Mouse (Mus musculus): ENCODE measurements around the gene Foxm1.

Gene Foxm1

GRCm38 (mm10) chr6:128362381-128363006, at the start of gene Foxm1, which contains the start of gene Rhno1:
Foxm1 (plus strand) TSS chr6:128362967.
Rhno1 (minus strand) TSS chr6:128362911.
- in situ Hi-C loops (cut with MboI; ENCODE audit: low sequenced_read_pairs): no loop called here

GRCm38 (mm10) chr6:128314796-128315195, 48.0 kb upstream of the Foxm1 start:
- in situ Hi-C loops (cut with MboI; ENCODE audit: low sequenced_read_pairs): loop anchor here (10.0 kb wide), 1 partner anchor 100 kb away; no protein-coding TSS in a partner anchor

GRCm38 (mm10) chr6:128315597-128315996, 47.2 kb upstream of the Foxm1 start:
- in situ Hi-C loops (cut with MboI; ENCODE audit: low sequenced_read_pairs): loop anchor here (10.0 kb wide), 1 partner anchor 99 kb away; no protein-coding TSS in a partner anchor

- in situ Hi-C loops (cut with MboI; ENCODE audit: low sequenced_read_pairs): loop anchor here (10.0 kb wide), 1 partner anchor 96 kb away; no protein-coding TSS in a partner anchor
These were observed 44.5 kb upstream of the Foxm1 start for GRCm38 (mm10) chr6:128318317-128318716.

DNA sequence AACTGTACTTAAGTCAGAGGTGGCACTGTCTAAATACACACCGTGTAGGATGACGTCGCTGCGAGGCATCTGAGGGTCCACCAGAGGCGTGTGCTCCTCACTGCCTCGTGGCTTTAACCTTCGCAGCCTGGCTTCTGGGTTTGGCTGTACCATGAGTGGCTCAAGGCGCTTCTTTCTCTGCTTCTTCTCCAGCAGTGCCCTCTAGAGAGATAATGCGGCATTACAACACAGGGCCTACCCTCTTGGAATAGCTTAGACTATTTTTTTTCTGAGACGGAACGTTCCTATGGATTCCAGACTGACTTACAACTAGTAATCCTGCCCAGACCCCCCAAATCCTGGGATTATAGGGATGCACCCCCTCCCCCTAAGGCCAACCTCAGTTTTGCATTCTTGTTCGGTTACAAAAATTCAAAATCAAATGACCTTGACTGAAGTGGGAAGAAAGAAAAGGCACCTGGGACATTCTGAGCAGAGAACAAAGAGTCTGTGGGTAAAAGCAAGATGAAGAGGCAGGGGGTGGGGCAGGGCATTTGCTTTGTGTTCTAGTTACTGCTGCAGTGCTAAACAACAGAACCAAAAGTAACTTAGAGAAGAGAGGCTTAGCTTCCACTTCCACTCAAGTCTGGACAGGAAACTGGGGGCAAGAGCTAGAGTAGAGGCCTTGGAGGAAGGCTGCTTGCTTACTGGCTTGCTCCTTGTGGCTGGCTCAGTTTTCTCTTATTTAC, 28.2 kb upstream of the Foxm1 start:
- in situ Hi-C loops (cut with MboI; ENCODE audit: low sequenced_read_pairs): no loop called here

- in situ Hi-C loops (cut with MboI; ENCODE audit: low sequenced_read_pairs): no loop called here
These were observed 25.3 kb upstream of the Foxm1 start for GRCm38 (mm10) chr6:128337467-128337866.

DNA sequence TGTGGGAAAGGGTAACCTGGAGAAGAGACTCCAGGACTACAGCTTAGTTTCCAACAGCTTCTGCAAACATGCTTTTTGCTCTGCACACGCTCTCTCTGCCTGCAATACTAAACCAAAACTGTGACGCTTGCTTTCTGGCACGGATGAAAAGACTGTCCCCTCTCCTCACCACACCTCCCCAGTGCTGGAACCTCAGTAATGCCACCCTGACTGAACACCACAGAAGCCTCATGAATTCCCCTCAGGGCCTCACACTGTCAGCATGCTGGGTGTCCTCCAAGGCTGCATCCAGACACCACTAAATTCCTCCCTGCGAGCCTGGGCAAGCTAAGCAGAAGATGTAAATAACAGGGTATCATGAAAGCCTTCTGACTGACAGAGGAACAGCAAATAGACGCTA, 23.9 kb upstream of the Foxm1 start:
- in situ Hi-C loops (cut with MboI; ENCODE audit: low sequenced_read_pairs): no loop called here

- in situ Hi-C loops (cut with MboI; ENCODE audit: low sequenced_read_pairs): no loop called here
These were observed 20.6 kb upstream of the Foxm1 start for GRCm38 (mm10) chr6:128341956-128342723.

DNA sequence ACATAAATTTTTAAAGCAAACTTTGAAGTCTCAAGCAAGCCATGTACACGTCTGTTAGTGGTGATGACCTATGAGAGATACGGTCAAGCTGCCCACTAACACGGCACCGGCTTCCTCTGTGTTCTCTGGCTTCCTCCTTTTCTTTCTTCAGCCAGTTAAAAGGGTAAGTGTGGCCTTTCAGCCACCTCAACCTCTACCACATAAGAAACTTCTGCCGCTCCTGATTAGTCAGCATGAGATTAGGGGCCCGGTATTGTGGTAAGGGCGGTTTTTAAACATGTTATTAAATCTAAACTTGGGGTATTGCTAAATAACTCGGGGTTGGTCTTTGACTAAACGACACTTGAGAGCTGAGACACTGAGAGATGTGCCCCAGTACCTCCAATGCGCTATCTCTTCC, 17.1 kb upstream of the Foxm1 start:
- in situ Hi-C loops (cut with MboI; ENCODE audit: low sequenced_read_pairs): no loop called here

DNA sequence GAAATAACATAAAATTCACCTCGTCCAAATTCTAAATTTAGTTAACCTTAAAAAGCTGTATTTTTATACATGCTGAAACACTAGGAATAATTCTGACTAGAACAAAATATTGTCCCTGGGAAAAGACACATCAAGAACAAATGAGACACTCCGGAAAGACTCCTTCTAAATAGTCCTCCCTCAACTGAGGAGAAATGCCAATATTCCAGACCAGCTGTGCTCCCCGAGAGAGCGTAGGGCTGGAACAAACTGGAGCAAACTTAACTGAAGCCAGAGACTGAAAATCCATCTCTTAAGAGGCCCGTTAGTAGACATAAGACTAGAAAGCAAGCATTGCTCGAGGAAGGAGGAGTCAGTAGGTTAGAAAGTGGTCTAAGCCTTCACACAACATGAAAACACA, 16.0 kb upstream of the Foxm1 start:
- in situ Hi-C loops (cut with MboI; ENCODE audit: low sequenced_read_pairs): no loop called here

- in situ Hi-C loops (cut with MboI; ENCODE audit: low sequenced_read_pairs): no loop called here
These were observed 13.1 kb upstream of the Foxm1 start for GRCm38 (mm10) chr6:128349711-128350110.

DNA sequence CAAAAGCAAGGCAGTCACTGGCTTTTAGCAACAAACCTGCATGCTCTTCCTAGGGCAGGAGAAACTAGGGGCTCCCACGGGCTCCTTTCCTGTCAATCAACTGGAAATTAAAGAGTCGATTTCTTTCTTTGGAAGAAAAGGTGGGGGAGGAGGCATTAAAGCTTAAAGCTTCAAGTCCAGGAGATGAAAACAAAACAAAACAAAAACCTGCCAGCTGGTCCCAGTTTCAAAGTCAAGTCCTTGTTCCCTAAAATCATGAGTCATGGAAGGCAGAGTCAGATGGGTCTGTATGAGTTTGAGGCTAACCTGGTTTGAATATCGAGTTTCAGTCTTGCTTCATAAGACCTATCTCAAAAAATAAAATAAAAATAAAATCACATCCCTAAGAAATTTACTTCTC, 8.6 kb upstream of the Foxm1 start:
- in situ Hi-C loops (cut with MboI; ENCODE audit: low sequenced_read_pairs): no loop called here

DNA sequence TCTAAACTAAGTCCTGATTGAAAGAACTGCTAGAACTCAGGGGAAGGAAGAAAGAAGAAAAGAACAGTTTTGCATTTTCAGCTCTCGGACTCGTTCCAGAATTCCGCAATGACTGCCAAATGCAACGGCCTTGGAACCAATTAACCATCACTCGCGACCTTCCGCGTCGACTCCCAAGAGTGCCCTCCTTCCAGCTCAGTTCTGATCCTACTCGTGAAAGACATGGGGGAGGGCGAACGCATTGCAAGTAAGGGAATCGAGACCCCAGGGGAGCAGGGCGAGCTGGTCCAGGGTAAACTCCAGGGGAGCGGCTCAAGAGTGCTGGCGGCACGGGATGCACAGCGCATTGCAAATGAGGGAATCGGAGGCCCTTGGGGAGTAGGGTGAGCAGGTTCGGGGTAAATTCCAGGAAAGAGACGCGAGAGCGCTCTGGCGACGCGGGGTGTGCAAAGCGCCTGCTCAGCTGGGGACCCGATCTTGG, 7.5 kb upstream of the Foxm1 start:
- in situ Hi-C loops (cut with MboI; ENCODE audit: low sequenced_read_pairs): no loop called here

DNA sequence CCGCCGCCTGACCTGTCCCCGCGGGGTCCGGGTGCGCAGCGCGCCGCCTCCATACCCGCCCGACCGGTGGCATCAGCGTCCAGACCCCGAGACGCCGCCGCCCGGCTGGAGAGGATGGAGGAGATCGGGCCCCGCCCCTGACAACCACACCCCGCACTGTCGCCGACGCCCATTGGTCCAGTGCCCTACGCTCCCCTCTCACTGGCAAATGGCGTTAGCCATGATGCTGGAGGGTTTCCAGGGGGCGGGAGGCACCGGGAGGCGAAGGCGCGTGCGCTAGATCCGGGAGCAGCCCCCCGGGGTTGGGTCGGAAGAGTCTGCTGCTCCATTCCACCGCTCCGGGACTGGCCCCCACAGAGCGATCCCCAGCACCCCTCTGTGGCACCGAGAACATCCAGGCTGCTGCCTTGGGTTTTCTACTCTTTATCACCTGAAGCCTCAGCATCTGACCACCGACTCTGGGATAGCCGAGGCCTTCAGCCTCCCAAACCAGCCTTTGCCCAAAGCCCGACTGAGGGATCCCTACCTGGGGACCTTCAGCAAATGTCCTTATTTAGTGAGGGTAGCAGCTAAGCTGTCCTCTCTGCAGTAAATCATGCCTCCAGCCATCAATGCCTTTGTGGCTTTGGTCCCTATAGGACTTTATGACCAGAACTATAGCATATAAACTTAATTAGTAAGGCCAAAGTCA, 6.9 kb upstream of the Foxm1 start, which contains the start of gene Tulp3:
Gene Tulp3, minus strand, starts transcription at position 126 of the 691 bp plus-strand sequence.
- in situ Hi-C loops (cut with MboI; ENCODE audit: low sequenced_read_pairs): no loop called here

- in situ Hi-C loops (cut with MboI; ENCODE audit: low sequenced_read_pairs): no loop called here
These were observed 3.8 kb upstream of the Foxm1 start for GRCm38 (mm10) chr6:128358999-128359398.

DNA sequence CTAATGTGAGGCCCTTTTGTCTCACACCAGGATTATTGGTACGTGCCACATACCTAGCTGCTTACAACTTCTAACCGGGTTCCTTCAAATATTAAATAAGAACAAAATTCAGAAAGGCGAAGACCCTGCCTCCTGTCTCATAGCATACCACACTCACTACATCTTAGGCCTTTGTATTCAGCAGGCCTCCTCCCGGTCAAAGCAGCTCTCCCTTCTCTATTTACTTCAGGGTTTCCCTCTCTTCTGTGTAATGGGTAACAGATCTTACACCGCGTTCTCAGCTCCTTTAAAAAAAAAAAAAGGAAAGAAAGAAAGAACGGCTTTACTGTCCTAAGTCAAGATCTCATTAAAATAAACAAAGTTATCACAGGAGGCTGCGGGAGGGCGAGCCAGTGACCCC, 866 bp upstream of the Foxm1 start:
- in situ Hi-C loops (cut with MboI; ENCODE audit: low sequenced_read_pairs): no loop called here

DNA sequence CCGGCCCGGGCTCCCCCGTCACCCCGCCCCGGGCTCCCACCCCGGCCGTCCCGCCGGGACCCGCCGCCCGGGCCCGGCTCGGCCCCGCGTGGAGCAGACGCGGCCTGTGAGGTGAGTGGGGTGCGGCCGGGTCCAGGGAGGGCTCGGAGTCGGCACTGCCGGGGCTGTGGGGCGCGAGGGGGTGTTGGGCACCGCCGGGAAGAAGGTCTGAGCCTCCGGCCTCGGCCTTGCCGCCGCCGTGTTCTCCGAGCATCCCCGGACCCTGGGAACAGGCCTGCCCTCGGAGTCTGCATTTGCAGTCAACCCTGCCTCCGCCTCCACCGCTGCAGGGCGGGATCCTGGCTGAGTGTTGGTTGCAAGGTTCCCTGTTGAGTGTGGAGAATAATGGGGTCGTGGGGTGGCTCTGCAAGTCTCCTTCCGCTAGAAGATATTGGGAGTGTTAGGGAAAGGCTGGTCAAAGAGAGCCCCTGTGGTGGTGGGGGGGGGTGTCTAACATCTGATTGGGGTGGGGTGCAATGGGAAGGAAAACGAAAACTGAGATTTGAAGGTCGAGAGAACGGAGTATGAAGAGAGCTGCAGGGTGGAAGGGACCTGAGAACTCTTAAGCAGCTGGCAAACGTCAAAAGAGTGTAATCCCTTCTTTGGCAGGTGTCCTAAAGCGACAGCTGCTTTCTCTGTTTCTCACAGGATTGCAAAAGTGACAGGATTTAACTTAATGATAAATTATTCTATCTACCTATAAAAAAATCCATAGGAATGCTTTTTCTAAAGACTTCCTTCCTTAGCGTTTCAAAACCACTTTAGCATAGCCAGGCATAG, 449 bp downstream of the Foxm1 start:
- in situ Hi-C loops (cut with MboI; ENCODE audit: low sequenced_read_pairs): no loop called here

DNA sequence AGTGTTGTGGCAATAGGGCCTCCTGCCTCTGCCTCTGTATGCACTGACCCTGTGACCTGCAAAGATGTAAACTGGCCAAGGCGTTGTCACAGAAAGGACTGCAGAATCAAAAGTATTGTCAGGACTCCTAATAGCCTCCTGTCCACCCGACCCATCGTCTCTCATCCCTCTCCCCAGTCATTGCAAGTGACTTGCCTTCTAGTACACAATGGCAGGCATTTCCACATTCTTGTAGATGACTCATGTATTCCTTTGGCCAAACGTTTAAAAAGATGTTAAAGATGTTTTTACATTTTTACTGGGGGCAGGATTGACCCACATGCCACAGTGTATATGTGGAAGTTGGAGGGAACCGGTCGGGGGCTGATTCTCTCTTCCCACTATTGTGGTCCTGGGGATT, 2.0 kb downstream of the Foxm1 start:
- in situ Hi-C loops (cut with MboI; ENCODE audit: low sequenced_read_pairs): no loop called here

- in situ Hi-C loops (cut with MboI; ENCODE audit: low sequenced_read_pairs): no loop called here
These were observed 3.7 kb downstream of the Foxm1 start for GRCm38 (mm10) chr6:128366466-128366865.

DNA sequence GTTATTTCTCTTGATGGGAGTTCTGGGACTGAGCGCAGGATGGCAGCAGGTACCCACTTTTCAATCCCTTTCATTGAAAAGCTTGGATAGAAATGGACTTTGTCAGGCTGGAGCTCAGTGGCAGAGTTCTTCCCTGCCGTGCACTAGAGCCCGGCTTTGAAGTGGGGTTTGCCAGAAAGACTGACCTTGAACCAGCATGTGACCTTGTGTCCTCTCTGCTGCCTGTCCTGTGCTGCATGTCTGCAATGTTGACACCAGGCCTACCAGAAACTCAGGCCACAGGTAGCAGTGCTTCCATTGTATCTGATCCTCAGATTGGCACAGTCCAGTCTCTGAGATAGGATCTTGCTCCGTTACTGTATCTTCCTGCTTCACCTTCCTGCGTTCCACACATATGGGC, 7.3 kb downstream of the Foxm1 start:
- in situ Hi-C loops (cut with MboI; ENCODE audit: low sequenced_read_pairs): no loop called here
